Mouse (Mus musculus): Measurements from ENCODE around the gene Gm49361.

The Gm49361 gene

DNA sequence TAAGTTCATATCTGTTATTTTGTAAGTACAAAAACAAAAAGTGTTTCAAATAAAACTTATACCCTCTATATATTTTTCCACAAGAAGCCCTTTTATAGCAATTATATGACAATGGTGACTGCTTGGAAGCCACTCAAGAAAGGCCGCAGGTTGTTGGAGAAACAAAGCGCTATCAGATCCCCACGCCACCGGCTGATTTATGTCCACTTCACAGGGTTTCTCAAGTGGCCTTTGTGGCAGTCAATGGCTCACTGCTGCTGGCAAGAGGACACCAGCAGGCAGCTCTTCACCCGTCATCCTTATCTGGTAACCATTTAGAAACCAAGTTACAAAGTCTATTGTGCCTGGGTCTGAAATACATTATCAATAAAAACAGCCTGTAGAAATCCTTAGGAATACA is 111.8 kb downstream of the Gm49361 start:
- in situ Hi-C loops (cut with MboI; ENCODE audit: low sequenced_read_pairs): no loop called here

DNA sequence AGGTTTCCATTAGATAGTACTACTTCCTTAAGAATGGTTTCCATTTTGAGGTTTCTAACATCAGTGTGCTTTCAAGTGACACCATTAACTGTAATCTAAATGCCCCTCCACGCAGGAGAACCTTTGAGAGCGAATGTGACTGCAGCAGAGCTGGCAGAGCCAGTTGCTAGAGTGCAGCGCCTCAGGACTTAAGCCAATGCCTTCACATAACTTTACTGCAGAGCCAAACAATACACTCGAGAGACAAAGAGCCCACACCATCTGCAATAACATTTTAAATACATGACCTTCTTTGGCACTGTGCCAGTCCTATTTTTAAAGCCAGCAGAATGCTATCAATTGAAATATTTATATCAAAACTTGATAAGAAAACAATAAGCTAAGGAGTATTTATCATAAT is 116.3 kb downstream of the Gm49361 start:
- in situ Hi-C loops (cut with MboI; ENCODE audit: low sequenced_read_pairs): no loop called here

GRCm38 (mm10) chr14:57622934-57623333 is 123.0 kb downstream of the Gm49361 start:
- in situ Hi-C loops (cut with MboI; ENCODE audit: low sequenced_read_pairs): no loop called here

DNA sequence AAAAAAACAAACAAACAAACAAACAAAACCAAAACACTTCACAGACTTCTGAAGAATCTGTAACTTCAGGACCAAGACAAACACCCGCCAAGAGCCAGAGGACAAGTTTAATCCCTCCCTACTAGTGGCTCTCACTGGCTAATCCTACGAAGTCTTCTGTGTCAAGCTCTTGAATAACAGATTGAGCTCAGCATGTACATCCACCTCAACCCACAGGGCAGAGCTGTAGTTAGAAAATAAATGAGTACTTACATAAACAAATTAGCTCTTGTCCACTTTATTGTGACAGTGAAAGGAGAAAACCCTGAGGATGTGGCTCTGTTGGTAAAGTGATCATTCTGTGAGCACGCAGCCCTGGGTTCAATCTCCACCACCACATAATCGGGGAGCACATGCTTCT is 124.2 kb downstream of the Gm49361 start:
- in situ Hi-C loops (cut with MboI; ENCODE audit: low sequenced_read_pairs): no loop called here

GRCm38 (mm10) chr14:57620598-57621236 is 125.2 kb downstream of the Gm49361 start:
- in situ Hi-C loops (cut with MboI; ENCODE audit: low sequenced_read_pairs): no loop called here

- in situ Hi-C loops (cut with MboI; ENCODE audit: low sequenced_read_pairs): no loop called here
Measured at GRCm38 (mm10) chr14:57619487-57619886, 126.4 kb downstream of the Gm49361 start.

GRCm38 (mm10) chr14:57617675-57618074 is 128.2 kb downstream of the Gm49361 start:
- in situ Hi-C loops (cut with MboI; ENCODE audit: low sequenced_read_pairs): no loop called here

DNA sequence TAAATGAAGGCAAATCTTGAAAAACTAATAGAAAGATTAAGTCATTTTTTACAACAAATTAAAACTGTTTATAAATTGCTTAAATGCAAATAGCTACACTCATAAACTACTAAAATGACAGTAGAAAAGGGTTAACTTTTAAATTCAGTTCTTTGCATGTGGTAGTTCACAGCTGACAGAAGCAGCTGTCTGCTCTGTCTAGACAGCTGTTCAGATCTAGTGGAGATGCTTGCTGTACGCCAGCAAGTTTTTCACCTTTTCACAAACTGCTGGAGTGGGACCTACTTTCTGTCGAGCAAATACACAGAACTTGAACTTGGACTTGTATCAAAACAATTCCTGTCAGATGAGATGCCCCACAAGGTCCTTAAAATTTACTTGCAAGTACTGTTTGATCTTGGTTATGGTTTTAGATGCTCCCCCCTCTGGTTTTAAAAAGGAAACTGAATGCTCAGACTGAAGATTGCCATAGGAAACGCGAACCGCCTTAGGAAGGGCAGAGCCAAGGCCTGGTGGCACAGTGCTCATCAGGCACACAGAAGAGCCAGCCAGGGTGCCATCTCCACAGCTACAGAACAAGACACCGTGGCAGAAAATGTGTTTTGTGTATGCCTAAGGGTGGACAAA is 129.5 kb downstream of the Gm49361 start:
- in situ Hi-C loops (cut with MboI; ENCODE audit: low sequenced_read_pairs): no loop called here

GRCm38 (mm10) chr14:57615828-57616227 is 130.1 kb downstream of the Gm49361 start:
- in situ Hi-C loops (cut with MboI; ENCODE audit: low sequenced_read_pairs): no loop called here

GRCm38 (mm10) chr14:57611034-57611433 is 134.9 kb downstream of the Gm49361 start:
- in situ Hi-C loops (cut with MboI; ENCODE audit: low sequenced_read_pairs): no loop called here

DNA sequence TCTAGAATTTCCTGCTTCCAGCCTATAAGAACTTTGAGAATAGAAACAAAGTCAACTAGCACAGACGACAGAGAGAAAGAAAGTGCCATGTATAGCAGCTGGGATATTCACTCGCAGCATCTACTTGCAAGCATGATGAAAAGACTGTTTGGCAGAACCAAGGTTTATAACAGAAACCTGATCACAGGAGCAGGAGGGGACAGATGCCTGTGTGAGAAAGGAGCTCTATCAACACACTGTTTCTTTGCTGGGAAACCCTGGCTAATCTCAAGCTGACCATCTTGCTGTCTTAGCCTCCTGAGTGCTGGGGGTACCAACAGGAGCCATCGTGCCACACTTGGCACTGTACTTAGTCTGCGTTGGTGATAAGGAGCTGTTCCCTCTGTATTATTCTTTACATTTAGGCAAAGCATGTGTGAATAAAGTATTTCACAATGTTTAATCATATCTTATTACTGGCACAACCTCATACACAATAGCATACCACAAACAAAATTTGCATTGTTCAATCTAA is 136.0 kb downstream of the Gm49361 start:
- in situ Hi-C loops (cut with MboI; ENCODE audit: low sequenced_read_pairs): no loop called here

GRCm38 (mm10) chr14:57607500-57607899 is 138.4 kb downstream of the Gm49361 start:
- in situ Hi-C loops (cut with MboI; ENCODE audit: low sequenced_read_pairs): no loop called here

DNA sequence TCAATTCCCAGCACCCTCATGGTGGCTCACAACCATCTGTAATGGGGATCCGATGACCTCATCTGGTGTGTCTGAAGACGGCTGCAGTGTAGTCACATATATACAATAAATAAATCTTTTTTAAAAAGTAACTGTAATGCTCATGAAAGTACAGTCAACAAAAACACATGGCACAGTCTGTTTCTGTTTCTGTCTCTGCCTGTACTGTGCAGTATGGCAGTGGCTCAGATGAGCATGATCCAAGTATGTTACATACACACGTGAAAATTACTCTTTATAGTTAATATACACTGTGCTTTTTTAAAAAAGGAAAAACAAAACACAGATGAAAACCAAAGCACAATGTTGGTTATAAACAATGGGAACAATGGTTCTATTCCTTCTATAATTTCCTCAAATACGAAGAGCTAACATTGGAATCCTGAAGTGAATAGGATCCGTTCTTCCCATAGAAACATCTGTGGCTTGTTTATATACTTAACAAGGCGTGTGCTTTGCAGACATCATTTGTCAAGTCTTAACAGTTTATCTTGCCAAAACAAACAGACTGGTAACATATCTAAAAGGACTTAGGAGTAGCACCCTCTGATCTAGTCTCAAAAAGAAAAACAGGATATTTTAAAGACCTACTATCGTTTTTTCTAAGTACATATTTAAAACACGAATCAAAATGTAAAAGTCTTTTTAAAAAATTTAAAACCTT is 139.1 kb downstream of the Gm49361 start:
- in situ Hi-C loops (cut with MboI; ENCODE audit: low sequenced_read_pairs): no loop called here

GRCm38 (mm10) chr14:57593279-57593678 is 152.6 kb downstream of the Gm49361 start:
- in situ Hi-C loops (cut with MboI; ENCODE audit: low sequenced_read_pairs): no loop called here

Measured in CH12F3 (cell line).